Mouse (Mus musculus): ENCODE results near the gene C1rb. TPM values are rescaled to one million over a fixed set of nuclear protein-coding genes. Genes with fewer than 3 reads are reported as not detected.
A peak's percentile ranks its signal among the peaks of the same experiment; 100 is the strongest.
"Not testable (repeated sequence)": the region's sequence is repeated elsewhere in the genome, so short reads cannot be mapped to it uniquely, and the experiment has no call there.

The C1rb gene
- polyA plus RNA-seq, 1 experiment from 2014 or later, result not detected

DNA sequence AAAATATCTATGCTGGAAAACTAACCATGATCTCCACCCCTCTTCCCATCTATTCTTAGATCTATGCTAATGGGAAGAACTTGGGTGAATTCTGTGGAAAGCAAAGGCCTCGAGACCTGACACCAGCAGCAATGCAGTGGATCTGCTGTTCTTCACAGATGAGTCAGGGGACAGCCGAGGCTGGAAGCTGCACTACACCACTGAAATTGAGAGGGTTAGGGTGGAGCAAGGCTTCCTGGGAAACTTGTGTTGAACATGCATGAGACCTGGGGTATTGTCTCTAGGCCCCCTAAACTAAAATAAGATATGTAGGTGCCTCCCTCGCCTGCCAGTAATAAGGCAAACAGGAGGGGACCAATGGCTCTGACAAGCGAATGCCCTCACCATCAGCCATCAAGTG, 8.9 kb upstream of the C1rb start:
- H3K4me3 ChIP-seq (replicated peaks); H3K4me2 ChIP-seq (replicated peaks); H3K27ac ChIP-seq; H3K36me3 ChIP-seq; H3K4me1 ChIP-seq (replicated peaks); H3K9me3 ChIP-seq; ATAC-seq; H3K27me3 ChIP-seq (replicated peaks); H3K9ac ChIP-seq: not testable (repeated sequence)
- 86% methylated on average over 4 of the region's 4 CpGs for WGBS

DNA sequence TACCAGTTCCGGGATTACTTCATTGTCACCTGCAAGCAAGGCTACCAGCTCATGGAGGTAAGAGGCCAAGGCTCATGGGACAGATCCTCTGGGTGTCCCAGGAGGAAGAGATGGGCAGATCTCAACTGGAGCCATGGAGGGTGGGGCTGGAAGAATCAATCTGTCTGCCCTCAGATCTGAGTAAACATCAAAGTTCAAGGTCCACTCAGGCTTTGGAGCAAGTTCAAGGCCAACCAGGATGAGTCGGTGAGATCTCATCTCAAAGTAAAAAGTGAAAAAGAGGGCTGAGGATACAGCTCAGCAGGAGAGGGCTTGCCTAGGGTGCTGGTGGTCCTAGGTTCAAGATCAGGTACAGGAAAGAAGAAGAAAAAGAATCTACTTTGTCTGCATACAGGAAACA, 8.5 kb upstream of the C1rb start:
- not testable (repeated sequence) for H3K36me3 ChIP-seq; H3K4me2 ChIP-seq (replicated peaks); H3K27me3 ChIP-seq (replicated peaks); ATAC-seq; H3K4me3 ChIP-seq (replicated peaks); H3K9ac ChIP-seq; H3K27ac ChIP-seq; H3K9me3 ChIP-seq; H3K4me1 ChIP-seq (replicated peaks)
- WGBS, result 80% methylated on average over 2 of the region's 2 CpGs

GRCm38 (mm10) chr6:124575155-124575678, 5.1 kb downstream of the C1rb start:
- not testable (repeated sequence) for H3K9me3 ChIP-seq; H3K9ac ChIP-seq; H3K27ac ChIP-seq; H3K4me2 ChIP-seq (replicated peaks); H3K4me1 ChIP-seq (replicated peaks); H3K4me3 ChIP-seq (replicated peaks); H3K27me3 ChIP-seq (replicated peaks); H3K36me3 ChIP-seq; ATAC-seq
- 75% methylated on average over 3 of the region's 3 CpGs for WGBS

DNA sequence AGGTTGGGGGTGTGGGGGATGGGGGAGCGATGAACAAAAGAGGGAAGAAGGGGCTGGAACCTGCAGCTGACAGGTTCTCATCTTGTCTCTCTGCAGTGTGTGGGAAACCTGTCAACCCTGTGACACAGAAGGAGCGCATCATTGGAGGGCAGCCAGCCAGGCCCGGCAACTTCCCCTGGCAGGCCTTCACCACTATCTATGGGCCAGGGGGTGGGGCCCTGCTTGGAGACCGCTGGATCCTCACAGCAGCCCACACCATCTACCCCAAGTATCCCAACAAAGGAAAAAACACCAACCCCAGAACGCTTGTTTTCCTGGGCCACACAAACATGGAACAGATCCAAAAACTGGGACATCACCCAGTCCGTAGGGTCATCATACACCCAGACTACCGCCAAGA, 10.1 kb downstream of the C1rb start:
- not testable (repeated sequence) for H3K4me3 ChIP-seq (replicated peaks); H3K36me3 ChIP-seq; H3K9me3 ChIP-seq; H3K27ac ChIP-seq; H3K4me1 ChIP-seq (replicated peaks); H3K27me3 ChIP-seq (replicated peaks); H3K4me2 ChIP-seq (replicated peaks); ATAC-seq; H3K9ac ChIP-seq
- WGBS, result 83% methylated on average over 6 of the region's 7 CpGs

DNA sequence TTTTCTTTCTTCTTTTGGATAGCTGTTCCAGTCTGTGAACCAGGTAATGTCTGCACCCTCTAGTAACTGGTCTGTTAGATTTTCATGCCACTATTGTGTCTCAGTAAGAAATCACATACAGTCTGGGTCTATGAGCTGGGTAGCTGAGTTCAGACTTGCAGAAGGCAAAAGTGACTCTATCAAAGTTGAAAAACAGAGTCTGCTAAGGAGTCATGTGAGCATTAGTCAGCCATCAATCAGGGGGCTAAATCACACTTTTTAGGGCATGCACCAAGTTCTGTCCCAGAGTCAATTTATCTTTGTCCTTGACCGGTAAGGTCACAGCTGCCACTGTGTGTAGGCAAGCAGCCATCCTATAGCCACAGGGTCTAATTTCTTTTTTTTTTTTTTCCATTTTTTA, 12.1 kb downstream of the C1rb start:
- no peak for ATAC-seq
- H3K4me2 ChIP-seq (replicated peaks), result no peak overlapping the region
- H3K4me1 ChIP-seq (replicated peaks), result no peaks in the 10 kb centered on the region
- H3K27ac ChIP-seq, result no peak overlapping the region
- no peaks in the 10 kb centered on the region for H3K36me3 ChIP-seq
- WGBS, result 100% methylated on average over 1 of the region's 1 CpGs
- no peak overlapping the region for H3K4me3 ChIP-seq (replicated peaks)
- no peaks in the 10 kb centered on the region for H3K27me3 ChIP-seq (replicated peaks)
- no peak overlapping the region for H3K9ac ChIP-seq
- H3K9me3 ChIP-seq, result no peaks in the 10 kb centered on the region

DNA sequence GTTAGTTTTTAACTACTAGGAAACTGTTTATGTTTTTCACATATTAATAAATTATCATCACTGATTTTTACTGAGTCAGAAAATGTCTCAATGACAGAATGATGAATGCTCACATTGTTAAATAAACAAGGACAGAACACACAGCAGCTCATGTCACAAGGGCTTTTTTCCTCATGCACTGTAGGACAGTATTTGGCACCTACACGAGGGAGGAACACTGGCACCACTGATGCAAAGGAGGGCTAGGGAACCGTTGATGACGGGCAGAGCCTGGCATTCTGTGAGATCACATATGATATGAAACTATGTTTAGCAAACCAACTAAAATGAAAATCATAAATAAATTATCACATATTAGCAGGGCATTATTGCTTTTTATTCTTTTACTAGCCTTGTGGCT, 14.8 kb downstream of the C1rb start:
- Histone ChIP-seq H3K4me2 (replicated peaks) (no peak overlapping the region), H3K27me3 (replicated peaks) (no peaks in the 10 kb centered on the region), H3K9me3 (no peaks in the 10 kb centered on the region), H3K4me1 (replicated peaks) (no peaks in the 10 kb centered on the region), H3K36me3 (no peaks in the 10 kb centered on the region), H3K4me3 (replicated peaks) (no peak overlapping the region), H3K27ac (no peak overlapping the region), H3K9ac (no peak overlapping the region)
- WGBS, result 70% methylated on average over 3 of the region's 3 CpGs
- ATAC-seq, result no peak

- no peak for ATAC-seq
- Histone ChIP-seq H3K4me1 (replicated peaks) (no peaks in the 10 kb centered on the region), H3K9ac (no peak overlapping the region), H3K4me3 (replicated peaks) (no peak overlapping the region), H3K9me3 (no peaks in the 10 kb centered on the region), H3K4me2 (replicated peaks) (no peak overlapping the region), H3K27me3 (replicated peaks) (no peaks in the 10 kb centered on the region), H3K36me3 (no peaks in the 10 kb centered on the region), H3K27ac (no peak overlapping the region)
- WGBS, result 83% methylated on average over 3 of the region's 3 CpGs
Measured at GRCm38 (mm10) chr6:124585761-124586160, 15.7 kb downstream of the C1rb start.

DNA sequence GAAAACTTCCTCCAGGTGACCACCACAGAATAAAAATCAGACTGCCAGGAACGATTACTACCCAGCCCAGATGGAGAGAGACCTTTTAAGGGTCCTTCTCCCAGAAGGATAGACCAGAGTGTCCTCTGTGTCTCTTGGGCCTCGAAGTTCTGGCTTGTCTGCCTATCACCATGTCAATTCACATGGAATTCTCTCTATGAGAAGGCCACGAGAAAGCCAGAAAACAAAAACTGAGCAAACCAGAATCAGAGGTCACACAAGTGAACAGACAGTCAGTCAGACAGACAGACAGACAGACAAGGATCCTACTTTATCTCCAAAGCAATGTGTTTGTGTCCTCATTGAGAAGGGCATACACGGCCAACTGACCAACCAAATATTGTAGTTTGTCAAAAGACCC, 16.2 kb downstream of the C1rb start:
- Histone ChIP-seq H3K9me3 (no peaks in the 10 kb centered on the region), H3K9ac (no peak overlapping the region), H3K36me3 (no peaks in the 10 kb centered on the region), H3K4me2 (replicated peaks) (no peak overlapping the region), H3K27me3 (replicated peaks) (no peaks in the 10 kb centered on the region), H3K27ac (no peak overlapping the region), H3K4me3 (replicated peaks) (no peak overlapping the region), H3K4me1 (replicated peaks) (no peaks in the 10 kb centered on the region)
- ATAC-seq, result no peak
- WGBS, result 82% methylated on average over 4 of the region's 4 CpGs

DNA sequence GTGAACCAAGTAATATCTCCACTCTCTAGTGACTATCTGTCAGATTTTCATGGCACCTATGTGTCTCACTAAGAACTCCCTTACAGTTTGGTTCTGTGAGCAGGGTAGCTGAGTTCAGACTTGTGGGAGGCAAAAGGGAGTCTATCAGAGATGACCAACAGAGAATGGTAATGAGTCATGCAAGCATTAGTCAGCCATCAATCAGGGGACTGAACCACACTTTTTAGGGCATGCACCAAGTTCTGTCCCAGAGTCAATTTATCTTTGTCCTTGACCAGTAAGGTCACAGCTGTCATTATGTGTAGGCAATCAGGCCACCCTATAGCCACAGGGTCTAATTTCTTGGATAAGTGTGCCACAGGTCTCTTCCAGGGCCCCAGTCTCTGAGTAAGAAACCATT, 18.7 kb downstream of the C1rb start:
- Histone ChIP-seq H3K4me2 (replicated peaks) (no peak overlapping the region), H3K4me1 (replicated peaks) (no peaks in the 10 kb centered on the region), H3K4me3 (replicated peaks) (no peak overlapping the region), H3K27ac (no peak overlapping the region), H3K9me3 (no peaks in the 10 kb centered on the region), H3K9ac (no peak overlapping the region), H3K36me3 (no peaks in the 10 kb centered on the region), H3K27me3 (replicated peaks) (no peaks in the 10 kb centered on the region)
- no peak for ATAC-seq

DNA sequence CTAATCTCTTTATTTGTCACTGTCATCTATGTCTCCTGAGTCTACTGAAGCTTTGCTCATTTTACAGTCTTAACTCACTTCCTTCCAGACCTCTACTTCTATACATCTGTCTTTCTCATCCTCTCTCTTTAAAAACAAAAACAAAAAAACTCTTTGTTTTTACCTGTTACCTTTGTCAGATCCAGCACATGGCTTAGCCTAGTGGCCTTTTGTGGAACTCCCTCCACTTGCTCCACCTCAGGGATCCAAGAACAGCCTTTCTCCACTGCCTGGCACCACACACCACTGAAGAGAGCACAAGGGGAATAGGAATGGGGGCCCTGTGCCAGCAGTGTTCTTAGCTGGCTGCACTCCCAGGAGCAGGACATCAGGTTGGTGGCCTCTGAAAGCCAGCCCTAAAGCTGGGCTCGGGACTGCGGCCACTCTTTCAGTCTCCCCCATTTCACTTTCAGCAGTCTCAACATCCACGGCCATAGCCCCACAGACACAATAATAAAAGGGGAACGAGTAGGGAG, 22.1 kb downstream of the C1rb start:
- WGBS, result 77% methylated on average over 4 of the region's 4 CpGs

GRCm38 (mm10) chr6:124593121-124593520, 23.0 kb downstream of the C1rb start:
- no peak for ATAC-seq
- Histone ChIP-seq H3K4me2 (replicated peaks) (no peak overlapping the region), H3K9me3 (no peaks in the 10 kb centered on the region), H3K4me3 (replicated peaks) (no peak overlapping the region), H3K36me3 (no peaks in the 10 kb centered on the region), H3K27me3 (replicated peaks) (no peaks in the 10 kb centered on the region), H3K4me1 (replicated peaks) (no peaks in the 10 kb centered on the region), H3K27ac (no peak overlapping the region), H3K9ac (no peak overlapping the region)
- 79% methylated on average over 8 of the region's 8 CpGs for WGBS

More for the DNA sequence above, 22.1 kb downstream of the C1rb start:
- Histone ChIP-seq H3K27ac (no peak overlapping the region), H3K36me3 (no peaks in the 10 kb centered on the region), H3K4me3 (replicated peaks) (no peak overlapping the region), H3K4me2 (replicated peaks) (no peak overlapping the region), H3K27me3 (replicated peaks) (no peaks in the 10 kb centered on the region), H3K9me3 (no peaks in the 10 kb centered on the region), H3K4me1 (replicated peaks) (no peaks in the 10 kb centered on the region), H3K9ac (no peak overlapping the region)
- no peak for ATAC-seq

- ATAC-seq, result peak; percentile 61; the same call in 1 of the 2 replicates
- Histone ChIP-seq H3K4me3 (replicated peaks) (no peak overlapping the region), H3K4me1 (replicated peaks) (no peaks in the 10 kb centered on the region), H3K27ac (no peak overlapping the region), H3K36me3 (no peaks in the 10 kb centered on the region), H3K9ac (no peak overlapping the region), H3K4me2 (replicated peaks) (no peak overlapping the region), H3K27me3 (replicated peaks) (no peaks in the 10 kb centered on the region), H3K9me3 (no peaks in the 10 kb centered on the region)
- WGBS, result 79% methylated on average over 4 of the region's 4 CpGs
Measured at GRCm38 (mm10) chr6:124602031-124602430, 31.9 kb downstream of the C1rb start.

DNA sequence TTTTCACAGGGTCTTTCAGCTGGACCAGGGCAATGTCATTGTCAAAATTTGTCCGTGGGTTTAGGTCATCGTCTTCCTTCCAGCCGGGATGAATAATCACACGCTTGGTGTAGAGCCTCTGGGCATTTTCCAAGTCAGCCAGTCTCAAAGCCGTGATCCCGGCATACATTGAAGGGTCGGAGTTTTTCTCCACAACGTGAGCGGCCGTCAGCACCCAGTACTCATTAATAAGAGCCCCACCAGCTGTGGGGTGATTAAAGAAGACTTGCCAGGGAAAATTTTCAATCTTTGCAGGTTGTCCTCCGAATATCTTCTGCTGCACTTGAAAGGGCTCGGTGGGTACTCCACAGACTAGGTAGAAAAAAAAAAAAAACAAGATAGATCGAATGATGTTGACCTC, 55.5 kb downstream of the C1rb start:
- Histone ChIP-seq H3K4me2 (replicated peaks) (no peak overlapping the region), H3K27ac (no peak overlapping the region), H3K9me3 (no peaks in the 10 kb centered on the region), H3K9ac (no peak overlapping the region), H3K27me3 (replicated peaks) (no peaks in the 10 kb centered on the region), H3K4me3 (replicated peaks) (no peak overlapping the region), H3K36me3 (no peaks in the 10 kb centered on the region), H3K4me1 (replicated peaks) (no peaks in the 10 kb centered on the region)
- ATAC-seq, result no peak
- WGBS, result 87% methylated on average over 13 of the region's 13 CpGs

Data from intestine, embryonic 15.5 days (tissue).